Mouse (Mus musculus) lung, postnatal 14 days (tissue): ENCODE results near the gene Dixdc1.
A peak's percentile ranks its signal among the peaks of the same experiment; 100 is the strongest.

Source experiments
- DNase-seq: peaks from one replicate; pipeline ENCODE4 v3.0.0; 2021

Dixdc1 gene

DNA sequence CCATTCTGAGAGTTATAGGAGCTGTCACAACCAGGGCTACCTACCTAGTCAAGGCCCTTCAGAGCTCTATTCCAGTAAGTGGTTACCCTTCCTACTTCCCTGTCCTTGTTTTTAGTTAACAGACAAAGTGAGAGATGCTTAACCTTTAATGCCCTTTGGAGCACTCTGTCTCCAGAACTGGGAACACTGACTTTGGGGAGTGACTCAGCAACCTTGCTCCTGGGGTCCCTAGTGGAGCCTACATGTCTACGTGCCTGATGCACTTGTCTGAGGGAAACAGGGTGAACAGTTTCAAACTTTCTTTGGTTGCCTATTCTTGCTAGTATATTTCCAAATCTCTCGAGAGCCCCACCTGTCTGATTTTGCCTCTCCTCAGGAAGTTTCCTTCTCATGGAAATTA lies 3.4 kb upstream of the Dixdc1 start:
- DNase-seq = no peak

DNA sequence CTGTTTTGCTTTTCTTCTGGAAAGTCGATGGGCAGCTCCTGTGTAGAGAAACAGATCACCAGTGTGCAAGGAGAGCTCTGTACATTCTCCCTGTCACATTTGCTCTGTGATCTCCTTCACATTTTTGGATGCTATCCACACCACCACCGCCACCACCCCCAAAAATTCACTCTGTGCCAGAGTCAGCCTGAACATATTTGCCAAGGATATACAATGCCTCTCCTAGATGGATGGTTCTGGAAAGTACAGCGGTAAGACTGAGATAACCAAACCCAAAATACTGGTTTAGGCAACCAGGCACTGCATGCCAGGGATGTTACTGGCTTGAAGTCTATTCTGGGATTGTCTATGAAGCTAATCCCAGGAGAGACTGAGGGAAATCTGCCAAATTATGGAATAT lies 2.9 kb upstream of the Dixdc1 start:
- DNase-seq = no peak

DNA sequence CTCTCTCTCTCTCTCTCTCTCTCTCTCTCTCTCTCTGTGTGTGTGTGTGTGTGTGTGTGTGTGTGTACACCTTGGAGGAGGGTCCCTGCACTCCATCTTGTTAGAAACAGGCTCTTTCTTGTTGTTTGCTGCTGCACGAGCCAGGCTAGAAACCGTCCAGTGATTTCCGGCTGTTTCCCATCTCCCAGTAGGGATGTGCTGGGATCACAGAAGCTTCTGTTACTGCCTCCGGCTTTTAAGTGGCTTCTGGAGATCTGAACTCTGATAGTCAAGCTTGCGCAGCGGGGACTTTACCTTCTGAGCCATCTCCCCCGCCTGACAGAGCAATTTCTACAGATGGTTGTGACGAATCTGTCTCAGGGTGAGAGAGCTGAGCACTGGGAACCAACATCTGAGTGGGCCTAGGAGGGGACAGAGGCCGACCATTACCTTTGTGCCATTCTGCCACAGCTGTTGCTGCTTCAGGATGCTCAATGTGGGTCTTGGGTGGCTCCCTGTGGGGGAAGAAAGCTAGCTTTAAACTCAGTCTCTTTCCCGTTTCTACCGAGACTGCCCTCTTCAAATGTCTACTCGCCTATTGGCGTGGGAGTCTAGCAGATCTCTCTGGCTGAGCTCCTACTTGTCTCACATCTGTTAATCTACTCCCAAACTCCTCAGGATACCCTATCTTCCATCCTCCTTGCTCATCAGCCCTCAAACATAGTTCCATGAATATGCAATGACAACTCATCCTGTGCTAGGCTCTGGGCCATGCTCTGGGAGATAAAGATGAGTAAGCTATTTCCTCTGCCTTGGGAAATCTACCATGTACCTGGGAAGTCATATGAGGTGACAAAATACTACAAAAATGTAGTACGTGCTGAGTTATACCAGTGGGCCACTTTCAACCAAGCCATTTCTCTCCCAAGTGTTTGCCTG lies 1.8 kb upstream of the Dixdc1 start:
- no peak for DNase-seq

DNA sequence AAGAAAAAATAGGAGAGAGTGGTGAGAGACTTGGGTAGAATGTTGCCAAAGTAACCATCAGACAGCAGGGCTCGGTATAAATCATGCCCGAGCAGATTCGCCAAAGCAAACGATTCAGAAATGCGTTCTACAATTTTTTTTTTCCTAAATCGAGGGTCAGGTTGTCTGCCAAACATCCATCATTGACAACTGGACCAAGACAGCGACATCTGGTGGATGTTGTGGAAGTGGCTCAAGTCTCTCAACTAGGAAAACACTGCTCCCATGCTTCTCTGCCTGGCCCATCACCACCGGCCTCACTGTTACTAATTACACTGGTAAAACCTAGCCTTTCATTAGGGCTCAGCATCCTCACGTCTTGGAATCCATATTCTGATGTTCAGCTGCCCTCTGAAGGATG lies 4.3 kb downstream of the Dixdc1 start:
- peak; percentile 72 for DNase-seq

DNA sequence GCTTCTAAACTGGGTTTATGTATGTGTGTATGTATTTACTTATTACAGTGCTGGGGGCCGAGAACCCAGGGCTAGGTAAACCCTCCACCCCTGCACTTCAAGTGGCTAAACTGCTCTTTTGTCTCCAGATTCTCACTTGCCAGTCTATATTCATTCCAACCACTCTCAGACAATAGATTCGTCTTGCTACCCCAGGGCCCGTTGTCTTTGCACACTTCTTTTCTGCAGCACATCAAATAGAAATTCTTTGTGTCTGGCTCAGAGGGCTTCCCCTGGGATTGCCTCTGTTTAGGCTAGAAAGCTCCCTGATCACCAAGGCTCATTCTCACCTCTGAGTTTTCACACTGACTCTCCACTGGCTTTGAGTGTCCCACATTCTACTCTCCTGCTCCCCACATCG lies 6.8 kb downstream of the Dixdc1 start:
- no peak for DNase-seq

DNA sequence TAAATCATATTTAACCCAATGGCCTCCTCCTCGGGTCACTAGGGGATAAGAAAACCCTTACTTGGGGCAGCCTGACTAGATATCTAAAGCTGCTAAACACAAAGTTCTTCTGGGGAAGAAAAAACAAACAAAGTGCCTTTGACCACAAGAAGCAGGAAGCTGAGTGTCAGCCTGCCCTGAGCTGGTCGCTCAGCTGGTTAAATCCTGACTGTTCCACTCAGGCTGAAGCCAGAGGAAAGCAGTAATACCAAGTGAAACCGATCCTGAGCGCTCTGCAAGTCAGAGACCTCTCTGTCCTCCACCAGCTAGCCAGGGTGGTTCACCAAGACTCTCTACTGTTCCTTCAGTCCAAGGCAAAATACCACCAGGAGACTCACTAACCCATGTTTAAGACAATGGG lies 9.7 kb downstream of the Dixdc1 start:
- no peak for DNase-seq

DNA sequence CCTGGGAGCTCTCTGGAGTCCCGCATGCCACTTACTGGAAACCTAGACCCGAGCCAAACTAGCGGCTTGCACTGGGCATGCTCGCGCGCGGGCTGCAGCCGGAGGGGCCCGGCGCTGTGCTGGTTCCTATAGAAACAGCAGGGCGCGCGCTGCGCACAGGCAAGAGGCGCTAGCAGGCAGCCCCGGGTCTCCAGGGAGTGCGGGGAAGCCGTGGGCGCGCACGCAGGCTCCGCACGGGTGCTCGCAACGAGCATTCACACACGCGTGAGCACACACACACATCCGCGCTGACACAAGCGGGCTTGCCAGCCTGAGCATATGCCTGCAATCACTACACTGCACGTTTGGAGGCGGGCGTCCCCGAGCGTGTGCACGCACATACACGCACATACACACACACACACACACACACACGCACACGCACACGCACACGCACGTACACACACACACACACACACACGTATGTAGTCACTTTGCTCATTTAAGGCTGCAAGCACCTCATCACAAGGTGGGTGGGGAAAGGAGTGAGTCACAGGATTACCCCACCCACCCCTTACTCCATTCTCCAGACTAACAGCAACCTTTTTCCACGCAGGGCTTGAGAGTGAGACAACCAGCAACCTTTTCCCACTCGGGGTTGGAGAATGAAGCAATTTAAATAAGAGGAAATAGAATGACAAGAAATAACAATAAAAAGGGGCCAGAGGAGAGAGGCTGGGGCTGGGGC lies 11.2 kb downstream of the Dixdc1 start:
- DNase-seq = peak; percentile 55

DNA sequence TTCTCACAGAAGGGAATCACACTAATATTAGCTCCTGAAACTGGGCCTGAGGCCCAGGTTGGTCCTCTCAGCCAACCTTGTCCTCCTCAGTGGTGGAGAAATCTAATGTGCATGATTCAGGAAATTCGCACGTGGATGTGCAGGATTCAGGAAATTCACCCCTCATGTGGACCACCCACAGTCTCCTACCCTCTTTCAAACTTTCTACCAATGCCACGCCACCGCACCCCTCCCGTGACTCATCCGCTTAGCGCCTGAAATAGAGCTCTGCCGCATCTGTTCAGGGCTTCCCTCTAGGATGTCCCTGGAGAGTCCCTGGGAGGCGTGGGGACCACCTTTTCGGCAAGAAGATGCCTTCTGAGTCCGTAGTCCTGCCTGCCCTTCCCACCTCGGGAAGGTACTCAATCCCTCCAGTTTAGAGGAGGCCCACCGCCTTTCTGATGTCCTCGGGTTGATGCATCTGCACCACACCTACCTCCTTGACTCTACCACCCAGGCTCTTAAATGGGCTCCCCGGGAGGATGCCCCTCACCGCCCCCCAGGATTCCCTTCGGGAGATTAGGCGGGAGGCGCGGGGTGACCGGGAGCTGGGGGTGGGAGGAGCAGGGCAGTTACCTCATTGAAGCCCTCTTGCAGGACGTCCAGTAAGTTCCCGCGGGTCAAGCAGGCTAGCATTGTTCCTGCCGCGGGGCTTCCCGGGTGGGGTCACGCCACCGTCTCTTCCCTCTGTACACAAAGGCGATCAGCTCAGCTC lies 12.0 kb downstream of the Dixdc1 start:
- no peak for DNase-seq

DNA sequence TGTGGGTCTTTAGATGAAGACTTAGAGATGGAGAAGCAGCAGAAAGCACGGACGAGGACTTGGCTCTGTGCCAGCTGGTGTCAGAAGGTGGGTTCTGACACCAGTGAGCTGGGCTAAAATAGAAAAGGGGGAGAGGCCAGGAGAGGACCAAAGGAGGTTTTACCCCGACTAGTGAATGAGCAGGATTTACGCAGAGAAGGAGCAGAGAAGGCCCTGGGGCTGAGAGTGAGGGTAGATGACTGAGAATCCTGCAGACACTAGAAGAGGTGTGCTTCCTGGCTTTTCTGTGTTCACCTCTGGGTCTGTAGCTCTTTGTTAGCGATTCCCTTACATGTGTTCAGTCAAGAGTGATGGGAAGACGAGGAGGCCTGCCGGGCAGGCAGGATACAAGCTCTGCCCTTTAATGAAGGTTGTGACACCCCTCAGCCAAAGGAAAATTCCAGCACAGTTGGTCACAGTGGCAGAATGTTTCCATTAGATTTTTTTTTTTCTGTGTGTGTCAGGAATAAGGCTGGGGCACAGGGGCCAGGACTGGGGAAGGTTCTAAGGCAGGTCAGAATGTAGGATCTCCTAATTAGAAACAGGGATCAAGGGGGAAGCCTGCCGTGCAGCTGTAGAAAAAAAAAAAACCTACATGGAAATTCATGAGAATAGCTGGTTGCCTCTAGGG lies 13.3 kb downstream of the Dixdc1 start:
- DNase-seq = no peak

DNA sequence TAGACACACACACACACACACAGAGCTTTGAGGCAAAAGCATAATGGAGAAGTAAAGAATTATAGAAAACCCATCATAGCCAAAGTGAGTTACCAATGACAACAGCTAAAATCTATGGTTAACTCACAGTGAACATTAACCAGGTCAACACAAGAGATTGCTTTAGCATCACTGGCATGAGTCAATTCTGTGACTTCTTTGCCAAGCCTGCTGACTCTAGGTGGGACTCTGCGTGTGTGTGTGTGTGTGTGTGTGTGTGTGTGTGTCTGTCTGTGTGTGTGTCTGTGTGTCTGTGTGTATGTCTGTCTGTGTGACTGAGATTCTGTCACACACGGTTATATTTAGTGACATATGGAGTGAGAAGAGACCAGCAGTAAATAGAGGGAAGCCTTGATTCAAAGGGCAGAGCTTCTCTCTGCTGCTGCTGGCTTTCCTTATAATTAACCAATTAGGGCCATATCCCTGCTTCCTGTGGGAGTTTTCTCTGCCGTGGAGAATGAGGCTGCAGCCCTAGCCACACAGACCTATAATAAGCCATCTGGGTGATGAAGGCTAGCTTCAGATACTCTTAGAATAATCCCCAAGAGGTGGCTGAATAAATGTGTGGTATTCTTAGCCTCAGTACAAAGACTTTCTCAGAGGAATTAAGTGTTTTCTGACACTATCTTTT lies 14.5 kb downstream of the Dixdc1 start:
- DNase-seq = no peak

DNA sequence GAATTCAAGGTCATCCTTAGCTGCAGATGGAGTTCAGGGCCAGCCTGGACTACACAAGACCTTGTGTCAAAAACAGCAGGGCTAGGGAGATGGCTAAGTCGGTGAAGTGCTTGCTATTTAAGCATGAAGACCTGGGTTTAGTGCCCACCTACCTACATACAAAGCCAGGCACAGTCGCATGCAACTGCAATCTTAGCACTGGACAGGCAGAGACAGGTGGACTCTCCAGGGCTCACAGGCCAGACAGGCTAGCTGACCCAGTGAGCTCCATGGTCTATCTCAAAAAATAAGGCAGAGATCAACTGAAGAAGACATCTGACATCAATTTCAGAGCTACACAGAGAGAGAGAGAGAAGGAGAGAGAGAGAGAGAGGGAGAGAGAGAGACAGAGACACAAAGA lies 15.2 kb downstream of the Dixdc1 start:
- no peak for DNase-seq

DNA sequence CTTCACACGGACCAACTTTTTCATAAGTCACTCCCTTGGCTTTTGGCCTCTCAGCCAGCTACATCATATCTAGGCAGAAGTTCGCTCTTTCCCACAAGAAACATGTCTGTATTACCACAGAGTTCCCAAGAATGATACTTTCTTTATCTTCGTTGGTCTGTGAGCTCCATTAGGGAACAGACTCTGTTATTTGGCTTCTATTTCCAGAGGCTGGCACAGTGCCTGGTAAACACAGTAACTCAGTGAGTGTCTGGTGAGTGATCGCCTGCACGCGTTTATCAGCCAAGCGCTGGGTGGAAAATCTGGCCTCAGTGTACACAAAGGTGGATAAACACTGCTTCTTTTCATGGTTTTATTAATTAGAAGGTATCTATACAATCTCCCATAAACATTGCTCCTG lies 15.9 kb downstream of the Dixdc1 start:
- DNase-seq = peak; percentile 89

DNA sequence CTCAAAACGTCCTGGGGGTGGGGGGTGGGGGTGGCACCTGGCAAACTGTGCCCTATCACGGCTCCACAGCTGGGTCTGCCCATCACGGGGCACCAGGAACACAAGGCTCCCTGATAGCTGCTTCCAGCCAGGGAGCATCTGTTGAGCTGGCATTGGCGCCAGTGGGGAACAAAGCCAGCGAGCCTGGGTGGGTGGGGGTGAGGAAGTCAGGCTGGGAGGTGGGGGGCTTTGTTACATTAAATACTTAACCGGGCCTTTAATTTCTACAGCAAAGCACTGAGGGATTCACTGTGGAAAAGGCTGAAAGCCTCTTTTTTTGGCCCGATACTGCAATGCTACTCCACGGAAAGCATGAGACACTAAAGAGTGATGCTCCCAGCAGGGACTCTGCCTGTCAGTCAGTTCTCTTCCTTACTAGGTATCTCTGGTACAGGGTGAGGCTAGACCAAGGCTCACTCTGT lies 16.8 kb downstream of the Dixdc1 start:
- no peak for DNase-seq

DNA sequence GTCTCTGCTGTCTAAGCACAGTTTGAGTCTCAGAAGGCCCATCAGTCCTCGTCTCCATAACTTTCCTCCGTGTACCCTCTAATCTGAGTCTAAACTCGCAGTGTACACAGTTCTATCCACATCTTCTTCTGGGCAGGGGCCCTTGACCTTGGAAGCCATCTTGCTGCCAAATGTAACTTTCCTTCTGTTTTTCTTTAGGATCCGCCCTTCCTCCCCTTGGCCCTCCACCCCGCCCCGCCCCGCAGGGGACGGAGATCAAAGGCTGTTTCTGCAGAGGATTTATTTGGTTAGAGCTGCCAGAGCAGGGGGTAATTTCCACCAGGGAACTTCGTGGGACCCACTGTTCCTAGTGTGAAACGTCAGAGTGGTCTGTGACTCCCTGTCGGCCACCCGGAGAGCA lies 18.3 kb downstream of the Dixdc1 start:
- DNase-seq = no peak

DNA sequence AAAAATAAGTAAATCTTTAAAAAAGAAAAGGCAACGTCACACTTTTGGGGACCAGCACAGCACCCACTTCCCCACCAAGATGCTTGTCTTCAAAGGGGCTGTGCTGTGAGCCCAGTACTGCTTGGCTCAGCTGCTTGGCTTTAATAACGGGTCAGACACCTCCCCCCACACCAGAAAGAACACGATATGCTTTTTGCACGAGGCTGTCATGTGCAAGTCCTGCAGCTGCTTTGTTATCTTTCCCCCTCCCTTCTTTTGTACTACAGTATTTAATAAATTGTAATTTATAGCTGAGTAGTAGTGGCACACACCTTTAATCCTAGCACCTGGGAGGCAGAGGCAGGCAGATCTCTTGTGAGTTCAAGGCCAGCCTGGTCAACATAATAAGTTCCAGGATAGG lies 20.4 kb downstream of the Dixdc1 start:
- no peak for DNase-seq

DNA sequence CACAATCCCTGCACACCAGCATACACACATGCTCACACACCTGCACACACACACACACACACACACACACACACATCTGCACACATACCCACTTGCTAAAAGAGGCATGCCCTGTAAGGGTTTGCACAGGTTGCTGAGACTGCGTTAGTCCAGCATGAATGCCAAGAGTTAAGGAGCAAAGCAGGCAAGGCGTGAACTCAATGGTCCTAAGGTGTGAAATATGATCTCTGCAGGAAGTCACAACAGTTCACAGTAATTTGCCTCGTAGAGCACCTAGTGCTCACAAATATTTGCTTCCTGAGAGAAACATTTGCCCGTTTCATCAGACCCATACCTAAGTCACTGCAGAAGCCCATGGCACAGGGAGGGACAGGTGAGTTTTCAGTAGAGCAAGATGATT lies 25.1 kb downstream of the Dixdc1 start:
- DNase-seq = no peak

DNA sequence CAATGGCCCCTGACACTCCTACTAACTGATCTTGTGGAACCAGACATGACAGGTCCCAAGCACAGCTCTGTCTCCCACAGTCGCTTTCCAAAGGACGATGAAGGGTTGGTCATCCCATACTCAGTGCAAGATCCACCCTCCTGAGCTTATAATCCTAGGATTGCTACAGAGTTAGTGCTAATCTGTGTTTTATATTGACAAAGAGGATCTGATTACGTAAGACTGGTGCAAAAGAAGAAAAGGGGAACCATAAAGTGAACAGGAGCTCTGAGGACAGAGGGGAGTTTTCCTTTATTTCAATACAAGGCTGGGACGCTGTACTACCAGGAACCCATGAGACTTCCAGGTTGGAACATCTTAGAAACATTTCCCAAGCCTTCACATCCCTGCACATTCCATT lies 28.0 kb downstream of the Dixdc1 start:
- DNase-seq = no peak

DNA sequence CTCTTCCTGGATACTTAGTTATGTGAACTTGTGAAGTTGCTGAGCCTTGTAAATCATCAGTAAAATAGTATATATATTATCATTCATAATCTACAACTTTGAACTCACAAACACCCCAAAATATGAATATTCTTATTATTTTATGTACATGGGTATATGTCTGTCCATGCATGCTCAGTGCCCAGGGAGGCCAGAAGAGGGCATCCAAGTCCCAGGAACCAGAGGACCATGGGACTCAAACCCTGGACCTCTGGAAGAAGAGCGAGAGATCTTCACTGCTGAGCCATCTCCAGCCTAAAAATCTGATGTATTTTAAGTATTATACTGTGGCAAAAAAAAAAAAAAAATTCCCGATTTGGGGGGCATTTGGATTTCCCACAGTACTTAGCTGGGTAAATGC lies 30.2 kb downstream of the Dixdc1 start:
- DNase-seq = peak; percentile 49

DNA sequence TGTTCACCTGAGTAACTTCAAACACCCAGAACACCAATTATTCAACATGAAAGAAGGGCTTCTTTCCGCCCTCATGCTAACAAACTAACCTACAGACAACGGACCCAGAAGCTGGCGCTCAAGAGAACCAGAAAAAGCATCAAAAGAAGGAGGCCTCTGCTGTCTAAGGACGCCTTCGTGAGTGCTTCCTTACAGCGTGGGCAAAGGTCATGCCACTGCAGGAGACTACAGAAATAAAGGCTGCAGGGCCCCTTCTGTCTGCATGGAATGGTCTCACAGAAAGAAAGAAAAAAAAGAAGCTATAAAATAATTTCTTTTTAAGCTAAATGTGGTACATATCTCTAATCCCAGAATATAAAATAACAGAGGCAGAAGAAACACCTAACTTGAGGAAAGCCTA lies 34.4 kb downstream of the Dixdc1 start:
- no peak for DNase-seq

DNA sequence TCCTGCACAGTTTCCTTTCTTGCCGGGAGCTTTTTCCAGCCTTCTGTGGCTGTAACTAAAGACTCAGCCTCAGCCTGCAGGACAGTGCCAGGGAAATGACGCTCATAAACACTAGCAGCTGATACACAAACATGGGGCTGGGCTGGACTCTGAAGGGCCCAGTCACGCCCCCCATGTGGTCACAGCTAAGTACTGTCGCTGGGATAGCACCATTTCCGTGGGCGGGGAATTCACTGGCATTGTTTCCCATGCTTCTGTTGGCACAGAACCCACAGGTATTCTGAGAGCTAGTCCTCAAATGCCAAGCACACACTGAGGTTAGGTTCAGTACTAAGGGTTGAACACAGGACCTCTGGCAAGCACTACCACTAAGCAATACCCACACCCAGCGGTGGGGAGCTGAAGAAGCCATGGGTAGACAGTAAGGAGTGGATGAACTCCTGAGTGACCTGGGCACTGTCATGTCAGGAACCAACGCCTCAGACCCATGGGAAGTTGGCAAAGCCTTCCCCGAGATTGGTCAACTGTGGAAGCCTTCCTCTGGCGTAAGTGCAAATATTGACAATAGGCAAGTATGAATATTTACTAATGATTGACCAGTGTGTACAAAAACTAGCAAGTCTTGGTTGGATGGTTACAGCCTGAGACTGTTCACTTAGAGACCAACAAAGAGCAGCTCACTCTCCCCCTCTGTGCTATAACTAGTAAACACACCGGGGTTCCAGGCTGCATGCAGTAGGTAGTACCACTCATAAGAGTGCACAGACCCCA lies 38.2 kb downstream of the Dixdc1 start:
- peak; percentile 82 for DNase-seq
